Mouse (Mus musculus): ENCODE measurements around the gene Pigk. TPM values are rescaled to one million over a fixed set of nuclear protein-coding genes. Genes with fewer than 3 reads are reported as not detected.
A peak's percentile ranks its signal among the peaks of the same experiment; 100 is the strongest.

The Pigk gene
- polyA plus RNA-seq, 1 experiment from 2014 or later, result 42.4 TPM

- no peak overlapping the region for H3K4me2 ChIP-seq (ENCODE audit: low read depth)
- H3K36me3 ChIP-seq (ENCODE audit: control insufficient read depth, insufficient read depth, low read length), result no peaks in the 10 kb centered on the region
- 86% methylated on average over 7 of the region's 7 CpGs for WGBS
- no peaks in the 10 kb centered on the region for H3K27me3 ChIP-seq (ENCODE audit: control insufficient read depth, insufficient read depth, low read length)
- ATAC-seq (ENCODE audit: insufficient read depth, low FRiP score, low TSS enrichment) (no peak), DNase-seq (ENCODE audit: low spot score) (no peak)
- H3K4me1 ChIP-seq (ENCODE audit: control insufficient read depth, insufficient read depth, low read length), result no peaks in the 10 kb centered on the region
- no peak overlapping the region for H3K27ac ChIP-seq (ENCODE audit: low read depth, low read length)
- H3K4me3 ChIP-seq (ENCODE audit: low read depth, low read length), result no peak overlapping the region
- H3K9me3 ChIP-seq (ENCODE audit: control insufficient read depth, low read length), result no peaks in the 10 kb centered on the region
- no peak overlapping the region for H3K9ac ChIP-seq (ENCODE audit: low read length)
Measured at GRCm38 (mm10) chr3:152929788-152930281, 215.9 kb downstream of the Pigk start.

GRCm38 (mm10) chr3:152931354-152931753 lies 217.5 kb downstream of the Pigk start:
- no peak overlapping the region for H3K4me3 ChIP-seq (ENCODE audit: low read depth, low read length)
- H3K27ac ChIP-seq (ENCODE audit: low read depth, low read length), result no peak overlapping the region
- H3K4me1 ChIP-seq (ENCODE audit: control insufficient read depth, insufficient read depth, low read length), result no peaks in the 10 kb centered on the region
- no peak overlapping the region for H3K4me2 ChIP-seq (ENCODE audit: low read depth)
- DNase-seq (ENCODE audit: low spot score), result no peak
- H3K9me3 ChIP-seq (ENCODE audit: control insufficient read depth, low read length), result no peaks in the 10 kb centered on the region
- WGBS, result 83% methylated on average over 3 of the region's 3 CpGs
- H3K36me3 ChIP-seq (ENCODE audit: control insufficient read depth, insufficient read depth, low read length), result no peaks in the 10 kb centered on the region
- no peaks in the 10 kb centered on the region for H3K27me3 ChIP-seq (ENCODE audit: control insufficient read depth, insufficient read depth, low read length)
- no peak overlapping the region for H3K9ac ChIP-seq (ENCODE audit: low read length)
- no peak for ATAC-seq (ENCODE audit: insufficient read depth, low FRiP score, low TSS enrichment)

- no peak overlapping the region for H3K4me2 ChIP-seq (ENCODE audit: low read depth)
- 79% methylated on average over 4 of the region's 4 CpGs for WGBS
- no peaks in the 10 kb centered on the region for H3K36me3 ChIP-seq (ENCODE audit: control insufficient read depth, insufficient read depth, low read length)
- ATAC-seq (ENCODE audit: insufficient read depth, low FRiP score, low TSS enrichment), result no peak
- no peak overlapping the region for H3K9ac ChIP-seq (ENCODE audit: low read length)
- no peaks in the 10 kb centered on the region for H3K27me3 ChIP-seq (ENCODE audit: control insufficient read depth, insufficient read depth, low read length)
- no peak overlapping the region for H3K27ac ChIP-seq (ENCODE audit: low read depth, low read length)
- no peak for DNase-seq (ENCODE audit: low spot score)
- H3K4me3 ChIP-seq (ENCODE audit: low read depth, low read length), result no peak overlapping the region
- H3K9me3 ChIP-seq (ENCODE audit: control insufficient read depth, low read length), result no peaks in the 10 kb centered on the region
- no peaks in the 10 kb centered on the region for H3K4me1 ChIP-seq (ENCODE audit: control insufficient read depth, insufficient read depth, low read length)
Measured at GRCm38 (mm10) chr3:152932096-152932495, 218.2 kb downstream of the Pigk start.

- no peaks in the 10 kb centered on the region for H3K27me3 ChIP-seq (ENCODE audit: control insufficient read depth, insufficient read depth, low read length)
- H3K9ac ChIP-seq (ENCODE audit: low read length), result no peak overlapping the region
- WGBS, result 92% methylated on average over 2 of the region's 2 CpGs
- DNase-seq (ENCODE audit: low spot score) (no peak), ATAC-seq (ENCODE audit: insufficient read depth, low FRiP score, low TSS enrichment) (no peak)
- no peak overlapping the region for H3K4me2 ChIP-seq (ENCODE audit: low read depth)
- H3K4me1 ChIP-seq (ENCODE audit: control insufficient read depth, insufficient read depth, low read length), result no peaks in the 10 kb centered on the region
- no peak overlapping the region for H3K4me3 ChIP-seq (ENCODE audit: low read depth, low read length)
- no peaks in the 10 kb centered on the region for H3K36me3 ChIP-seq (ENCODE audit: control insufficient read depth, insufficient read depth, low read length)
- H3K27ac ChIP-seq (ENCODE audit: low read depth, low read length), result no peak overlapping the region
- H3K9me3 ChIP-seq (ENCODE audit: control insufficient read depth, low read length), result no peaks in the 10 kb centered on the region
Measured at GRCm38 (mm10) chr3:152932544-152932943, 218.6 kb downstream of the Pigk start.

- Histone ChIP-seq H3K4me2 (ENCODE audit: low read depth) (no peak overlapping the region), H3K9ac (ENCODE audit: low read length) (no peak overlapping the region), H3K4me1 (ENCODE audit: control insufficient read depth, insufficient read depth, low read length) (no peaks in the 10 kb centered on the region), H3K27me3 (ENCODE audit: control insufficient read depth, insufficient read depth, low read length) (no peaks in the 10 kb centered on the region), H3K27ac (ENCODE audit: low read depth, low read length) (no peak overlapping the region), H3K9me3 (ENCODE audit: control insufficient read depth, low read length) (no peaks in the 10 kb centered on the region), H3K36me3 (ENCODE audit: control insufficient read depth, insufficient read depth, low read length) (no peaks in the 10 kb centered on the region), H3K4me3 (ENCODE audit: low read depth, low read length) (no peak overlapping the region)
- no peak for ATAC-seq (ENCODE audit: insufficient read depth, low FRiP score, low TSS enrichment)
- WGBS, result 93% methylated on average over 3 of the region's 3 CpGs
- no peak for DNase-seq (ENCODE audit: low spot score)
Measured at GRCm38 (mm10) chr3:152933737-152934136, 219.8 kb downstream of the Pigk start.

- Histone ChIP-seq H3K9me3 (ENCODE audit: control insufficient read depth, low read length) (no peaks in the 10 kb centered on the region), H3K27ac (ENCODE audit: low read depth, low read length) (no peak overlapping the region), H3K36me3 (ENCODE audit: control insufficient read depth, insufficient read depth, low read length) (no peaks in the 10 kb centered on the region), H3K4me1 (ENCODE audit: control insufficient read depth, insufficient read depth, low read length) (no peaks in the 10 kb centered on the region), H3K9ac (ENCODE audit: low read length) (no peak overlapping the region), H3K4me2 (ENCODE audit: low read depth) (no peak overlapping the region), H3K27me3 (ENCODE audit: control insufficient read depth, insufficient read depth, low read length) (no peaks in the 10 kb centered on the region), H3K4me3 (ENCODE audit: low read depth, low read length) (no peak overlapping the region)
- ATAC-seq (ENCODE audit: insufficient read depth, low FRiP score, low TSS enrichment) (no peak), DNase-seq (ENCODE audit: low spot score) (no peak)
- 86% methylated on average over 3 of the region's 3 CpGs for WGBS
Measured at GRCm38 (mm10) chr3:152936313-152936712, 222.4 kb downstream of the Pigk start.

- H3K4me2 ChIP-seq (ENCODE audit: low read depth), result no peak overlapping the region
- no peak overlapping the region for H3K27ac ChIP-seq (ENCODE audit: low read depth, low read length)
- no peak overlapping the region for H3K4me3 ChIP-seq (ENCODE audit: low read depth, low read length)
- no peaks in the 10 kb centered on the region for H3K27me3 ChIP-seq (ENCODE audit: control insufficient read depth, insufficient read depth, low read length)
- WGBS, result 85% methylated on average over 5 of the region's 5 CpGs
- no peak overlapping the region for H3K9ac ChIP-seq (ENCODE audit: low read length)
- no peaks in the 10 kb centered on the region for H3K4me1 ChIP-seq (ENCODE audit: control insufficient read depth, insufficient read depth, low read length)
- no peaks in the 10 kb centered on the region for H3K36me3 ChIP-seq (ENCODE audit: control insufficient read depth, insufficient read depth, low read length)
- no peaks in the 10 kb centered on the region for H3K9me3 ChIP-seq (ENCODE audit: control insufficient read depth, low read length)
- no peak for ATAC-seq (ENCODE audit: insufficient read depth, low FRiP score, low TSS enrichment)
- DNase-seq (ENCODE audit: low spot score), result no peak
Measured at GRCm38 (mm10) chr3:152941671-152942070, 227.8 kb downstream of the Pigk start.

GRCm38 (mm10) chr3:152942985-152943384 lies 229.1 kb downstream of the Pigk start:
- DNase-seq (ENCODE audit: low spot score) (peak; percentile 39), ATAC-seq (ENCODE audit: insufficient read depth, low FRiP score, low TSS enrichment) (peak; percentile 50; the same call in 1 of the 2 replicates)
- no peaks in the 10 kb centered on the region for H3K4me1 ChIP-seq (ENCODE audit: control insufficient read depth, insufficient read depth, low read length)
- no peak overlapping the region for H3K27ac ChIP-seq (ENCODE audit: low read depth, low read length)
- no peak overlapping the region for H3K9ac ChIP-seq (ENCODE audit: low read length)
- H3K9me3 ChIP-seq (ENCODE audit: control insufficient read depth, low read length), result no peaks in the 10 kb centered on the region
- WGBS, result 66% methylated on average over 11 of the region's 11 CpGs
- no peak overlapping the region for H3K4me3 ChIP-seq (ENCODE audit: low read depth, low read length)
- no peaks in the 10 kb centered on the region for H3K36me3 ChIP-seq (ENCODE audit: control insufficient read depth, insufficient read depth, low read length)
- H3K4me2 ChIP-seq (ENCODE audit: low read depth), result no peak overlapping the region
- H3K27me3 ChIP-seq (ENCODE audit: control insufficient read depth, insufficient read depth, low read length), result no peaks in the 10 kb centered on the region

DNA sequence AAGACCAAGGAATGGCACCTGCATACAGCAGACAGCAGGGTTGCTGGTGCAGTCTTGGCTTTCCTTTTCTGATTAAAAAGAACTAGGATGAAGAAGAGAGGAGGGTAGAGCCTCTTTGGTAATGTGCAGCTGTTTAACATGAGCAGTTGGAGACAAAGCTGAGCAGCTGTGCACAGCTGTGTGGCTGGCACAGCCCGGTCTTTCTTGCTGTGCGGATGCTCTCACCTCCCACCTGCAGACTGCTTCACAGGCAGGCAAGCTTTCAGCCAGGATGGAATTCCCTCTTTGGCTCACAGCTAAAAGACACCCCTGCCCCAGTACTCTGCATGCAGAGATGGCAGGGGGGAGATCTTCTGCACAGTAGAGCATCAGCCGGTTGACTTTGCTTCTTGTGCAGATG lies 230.9 kb downstream of the Pigk start:
- Histone ChIP-seq H3K4me2 (ENCODE audit: low read depth) (no peak overlapping the region), H3K9me3 (ENCODE audit: control insufficient read depth, low read length) (no peaks in the 10 kb centered on the region), H3K27me3 (ENCODE audit: control insufficient read depth, insufficient read depth, low read length) (no peaks in the 10 kb centered on the region), H3K9ac (ENCODE audit: low read length) (no peak overlapping the region), H3K36me3 (ENCODE audit: control insufficient read depth, insufficient read depth, low read length) (no peaks in the 10 kb centered on the region), H3K4me3 (ENCODE audit: low read depth, low read length) (no peak overlapping the region), H3K27ac (ENCODE audit: low read depth, low read length) (no peak overlapping the region), H3K4me1 (ENCODE audit: control insufficient read depth, insufficient read depth, low read length) (no peaks in the 10 kb centered on the region)
- no peak for DNase-seq (ENCODE audit: low spot score)
- WGBS, result 90% methylated on average over 3 of the region's 3 CpGs
- no peak for ATAC-seq (ENCODE audit: insufficient read depth, low FRiP score, low TSS enrichment)

Data from neural tube, embryonic 11.5 days (tissue).